Mouse (Mus musculus): Measurements from ENCODE around the gene Gpr107. TPM values are rescaled to one million over a fixed set of nuclear protein-coding genes. Genes with fewer than 3 reads are reported as not detected.

The Gpr107 gene
- total RNA-seq, 2 experiments from 2014 or later: 12.1 to 13.6 TPM

- no peak for ATAC-seq (replicated peaks; ENCODE audit: poor library complexity)
Observed at GRCm38 (mm10) chr2:31241639-31242038, 89.5 kb downstream of the Gpr107 start.

DNA sequence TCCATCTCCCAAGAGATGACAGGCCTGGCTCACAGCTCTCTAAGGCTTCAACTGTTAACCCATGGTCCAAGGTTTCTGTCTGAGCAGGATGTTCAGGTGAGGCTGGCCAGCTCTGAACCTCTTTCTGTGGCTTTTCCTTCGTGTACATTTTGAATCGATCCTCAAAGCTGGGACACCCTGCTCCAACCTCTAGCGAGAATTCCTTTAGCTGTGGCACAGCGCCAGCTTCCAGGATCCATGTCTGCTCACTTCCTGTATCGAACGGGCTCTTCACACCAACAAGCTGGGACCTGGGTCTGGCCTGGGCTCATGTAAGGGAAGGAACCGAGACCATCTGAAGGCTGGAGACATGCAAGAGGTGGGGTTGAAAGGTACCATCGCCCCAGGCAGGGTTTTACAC, 92.1 kb downstream of the Gpr107 start:
- no peak for ATAC-seq (replicated peaks; ENCODE audit: poor library complexity)

DNA sequence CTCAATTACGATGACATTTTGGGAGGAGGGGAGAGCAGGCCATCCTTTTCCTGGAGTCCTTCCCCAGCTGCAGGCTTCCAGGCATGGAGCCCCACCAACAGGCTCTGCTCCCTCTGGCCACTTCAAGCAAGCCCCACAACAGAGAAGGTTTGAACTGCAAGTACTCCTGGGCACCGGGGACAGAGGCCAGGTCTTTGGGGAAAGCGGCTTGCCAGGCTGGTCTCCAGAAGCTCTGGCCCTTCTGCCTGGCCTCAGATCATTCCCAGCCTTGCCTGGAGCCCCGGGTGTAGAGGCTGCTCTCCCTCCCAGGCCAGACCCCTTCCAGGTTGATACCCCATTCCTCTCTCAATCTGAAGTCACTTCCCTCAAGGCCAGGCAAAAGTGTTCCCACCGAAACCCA, 92.9 kb downstream of the Gpr107 start:
- ATAC-seq (replicated peaks; ENCODE audit: poor library complexity): no peak

- peak; percentile 66 for ATAC-seq (replicated peaks; ENCODE audit: poor library complexity)
Observed at GRCm38 (mm10) chr2:31245491-31246141, 93.5 kb downstream of the Gpr107 start, which contains the start of gene Ncs1. Gene Ncs1, plus strand, starts transcription at chr2:31245823.

DNA sequence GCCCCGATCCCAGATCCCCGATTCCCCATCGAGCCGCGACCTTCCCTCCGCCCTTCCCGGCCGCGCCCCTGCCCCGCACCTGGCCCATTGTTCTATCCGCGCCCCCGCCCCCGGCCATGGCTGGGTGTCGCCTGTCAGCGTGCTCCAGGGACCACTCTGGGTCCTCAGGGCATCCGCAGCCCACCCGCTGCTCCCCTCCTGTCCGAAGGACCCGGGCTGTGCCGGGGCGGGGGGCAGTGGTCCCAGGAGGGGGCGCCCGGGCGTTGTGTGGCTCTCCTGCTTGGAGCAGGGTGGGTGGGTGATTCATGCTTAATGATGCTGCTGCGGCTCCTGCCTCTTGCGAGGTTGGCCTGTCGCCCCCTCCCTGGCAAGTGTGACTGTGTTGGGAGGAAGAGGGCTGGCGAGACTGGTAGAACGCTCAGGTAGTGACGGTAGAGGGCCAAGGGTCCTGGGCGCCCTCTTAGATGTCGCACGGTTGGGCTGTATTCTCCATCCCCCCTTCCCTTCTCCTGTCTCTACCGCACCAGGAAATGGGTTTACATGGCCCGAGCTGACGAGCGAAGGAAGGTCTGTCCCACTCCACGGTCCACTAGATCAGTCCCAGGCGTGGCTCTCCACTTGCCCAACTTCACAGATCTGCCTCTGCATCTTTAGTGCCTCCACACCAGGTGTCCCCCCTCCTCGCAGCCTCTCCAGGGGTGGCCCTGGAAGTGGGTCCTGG, 94.3 kb downstream of the Gpr107 start:
- ATAC-seq (replicated peaks; ENCODE audit: poor library complexity): no peak

- ATAC-seq (replicated peaks; ENCODE audit: poor library complexity): no peak
Observed at GRCm38 (mm10) chr2:31248856-31249255, 96.7 kb downstream of the Gpr107 start.

- no peak for ATAC-seq (replicated peaks; ENCODE audit: poor library complexity)
Observed at GRCm38 (mm10) chr2:31252167-31252566, 100.1 kb downstream of the Gpr107 start.

DNA sequence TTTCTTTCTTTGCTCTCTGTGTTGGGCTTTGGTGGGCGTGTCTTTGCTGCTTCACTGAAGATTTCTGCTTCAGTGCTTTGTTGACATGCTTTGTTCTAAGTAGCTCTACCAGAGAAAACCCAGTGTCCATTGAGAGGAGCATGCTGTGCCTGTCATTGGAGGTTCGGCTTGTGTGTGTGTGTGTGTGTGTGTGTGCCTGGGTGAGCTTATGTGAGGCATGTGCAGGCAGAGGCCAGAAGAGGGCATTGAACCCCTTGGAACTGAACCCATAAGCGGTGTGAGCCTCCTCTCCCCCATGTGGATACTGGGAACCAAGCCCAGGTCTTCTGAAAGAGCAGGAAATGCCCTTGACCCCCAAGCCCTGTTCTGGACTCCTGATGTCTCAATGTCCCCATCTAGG, 101.3 kb downstream of the Gpr107 start:
- ATAC-seq (replicated peaks; ENCODE audit: poor library complexity): no peak

- ATAC-seq (replicated peaks; ENCODE audit: poor library complexity): no peak
Observed at GRCm38 (mm10) chr2:31254806-31255205, 102.7 kb downstream of the Gpr107 start.

- peak; percentile 94 for ATAC-seq (replicated peaks; ENCODE audit: poor library complexity)
Observed at GRCm38 (mm10) chr2:31255952-31256938, 104.1 kb downstream of the Gpr107 start.

GRCm38 (mm10) chr2:31257096-31257495, 105.0 kb downstream of the Gpr107 start:
- no peak for ATAC-seq (replicated peaks; ENCODE audit: poor library complexity)

DNA sequence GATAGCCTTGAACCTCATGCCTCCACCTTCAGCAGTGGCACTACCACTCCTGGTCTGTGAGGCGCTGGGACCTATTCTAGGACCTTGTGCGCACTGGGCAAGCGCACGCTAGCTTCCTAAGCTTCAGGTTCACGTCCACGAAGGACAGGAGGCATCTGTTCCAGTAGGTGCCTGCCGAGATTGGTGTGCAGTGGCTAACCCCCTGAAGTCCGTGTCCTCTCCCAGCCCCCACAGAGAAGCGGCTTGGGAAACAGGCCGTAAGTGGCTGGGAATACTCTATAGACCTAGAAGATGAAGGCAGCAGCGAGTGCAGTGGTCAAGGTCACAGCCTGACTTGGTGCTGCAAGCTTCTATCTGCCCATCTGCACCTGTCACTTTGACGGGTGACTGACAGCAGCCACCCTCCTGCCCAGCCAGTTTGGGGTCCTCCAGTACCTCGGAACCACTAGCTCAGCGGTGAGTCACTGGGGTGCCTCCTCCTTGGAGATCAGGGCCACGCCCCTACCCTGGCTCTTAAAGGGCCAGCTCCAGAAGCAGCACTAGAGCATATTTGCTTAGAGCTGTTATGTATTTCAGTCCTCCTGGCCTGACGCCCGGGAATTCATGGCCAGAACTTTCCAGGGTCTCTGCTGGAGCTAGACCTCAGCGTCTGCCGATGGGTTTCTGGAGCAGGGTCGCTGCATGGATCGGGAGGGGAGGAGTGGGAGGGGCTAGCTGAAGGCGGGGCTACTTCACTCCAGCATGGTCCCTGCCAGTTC, 106.7 kb downstream of the Gpr107 start:
- peak; percentile 70 for ATAC-seq (replicated peaks; ENCODE audit: poor library complexity)

- no peak for ATAC-seq (replicated peaks; ENCODE audit: poor library complexity)
Observed at GRCm38 (mm10) chr2:31259367-31259920, 107.3 kb downstream of the Gpr107 start.

DNA sequence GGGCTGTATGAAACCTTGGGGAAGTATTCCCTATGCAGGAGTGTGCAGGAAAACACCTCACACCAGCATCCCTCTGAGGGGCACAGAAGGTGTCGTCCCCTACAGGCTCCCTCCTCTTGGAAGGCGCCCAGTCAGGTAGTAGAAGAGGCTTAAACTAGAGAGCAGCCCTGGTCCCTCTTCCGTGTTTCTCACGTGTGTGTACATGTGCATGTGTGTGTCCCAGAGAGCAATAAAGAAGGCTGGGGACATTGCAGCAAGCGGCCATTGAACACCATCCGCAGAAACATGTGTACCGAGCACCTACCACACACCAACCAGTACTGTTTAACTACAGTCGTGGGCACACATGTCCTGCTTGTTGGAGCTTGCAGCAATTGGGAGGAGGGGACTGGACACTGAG, 108.4 kb downstream of the Gpr107 start:
- no peak for ATAC-seq (replicated peaks; ENCODE audit: poor library complexity)

GRCm38 (mm10) chr2:31263039-31263461, 110.9 kb downstream of the Gpr107 start:
- no peak for ATAC-seq (replicated peaks; ENCODE audit: poor library complexity)

- no peak for ATAC-seq (replicated peaks; ENCODE audit: poor library complexity)
Observed at GRCm38 (mm10) chr2:31263746-31264378, 111.7 kb downstream of the Gpr107 start.

DNA sequence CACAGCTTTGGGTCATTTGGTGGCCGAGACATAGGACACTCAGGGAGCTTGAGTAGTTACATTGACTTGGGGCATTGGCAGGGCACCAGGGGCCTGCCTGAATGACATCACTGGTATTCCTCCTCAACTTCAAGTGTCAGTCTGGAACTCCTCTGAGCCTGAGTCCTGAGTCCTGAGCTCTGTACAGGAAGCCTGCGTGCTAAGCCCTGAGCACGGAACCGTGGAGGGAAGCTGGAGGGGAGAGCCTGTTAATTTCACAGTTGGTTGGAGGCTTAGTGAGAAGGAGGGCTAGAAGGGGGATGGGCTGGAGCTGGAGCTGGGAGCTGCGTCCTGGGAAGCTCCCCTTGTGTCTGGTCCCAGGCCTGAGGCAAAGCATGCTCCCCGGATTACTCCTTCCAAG, 115.3 kb downstream of the Gpr107 start:
- ATAC-seq (replicated peaks; ENCODE audit: poor library complexity): no peak
